Mouse (Mus musculus): Measurements from ENCODE around the gene Btbd19.
A peak's percentile ranks its signal among the peaks of the same experiment; 100 is the strongest.

The Btbd19 gene

GRCm38 (mm10) chr4:117133817-117134600 is 8.5 kb upstream of the Btbd19 start, which contains the start of gene Plk3:
TSS of gene Plk3 (minus strand) at chr4:117133963.
- peak; percentile 94 for DNase-seq

DNA sequence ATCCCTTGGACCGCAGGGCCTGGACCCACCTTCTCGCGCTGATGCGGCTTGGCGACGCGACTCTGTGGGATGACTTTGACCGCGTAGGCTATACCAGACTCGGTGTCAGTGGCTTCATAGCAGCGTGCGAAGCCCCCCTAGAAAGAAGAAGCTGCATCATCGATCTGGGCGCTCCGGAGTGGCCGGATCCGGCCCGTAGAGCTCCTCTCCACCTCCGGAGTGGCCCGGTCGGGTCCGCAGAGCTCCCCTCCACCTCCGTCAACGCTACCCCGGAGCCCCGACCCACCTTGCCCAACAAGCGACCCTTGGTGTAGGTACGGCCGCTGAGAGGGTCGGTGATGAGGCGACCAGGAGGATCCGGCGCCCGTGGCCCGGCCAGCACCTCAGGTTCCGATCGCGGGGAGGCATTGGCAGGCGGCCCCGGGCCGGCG is 7.9 kb upstream of the Btbd19 start:
- no peak for DNase-seq

DNA sequence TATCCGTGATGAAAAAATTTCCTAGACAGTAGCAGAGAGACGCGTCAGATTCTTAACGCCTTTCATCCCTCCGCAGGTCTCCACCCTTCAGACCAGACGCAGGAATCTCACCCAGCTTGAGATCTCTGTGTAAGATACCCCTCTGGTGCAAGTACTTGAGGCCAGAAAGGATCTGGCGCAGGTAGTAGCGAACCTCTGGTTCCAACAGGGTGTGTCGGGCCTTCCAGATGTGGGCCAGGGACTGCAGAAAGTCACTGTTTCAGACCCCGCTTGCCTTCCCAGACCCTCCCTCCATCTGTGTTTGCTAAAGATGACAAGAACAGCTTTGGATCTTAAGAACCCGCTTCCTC is 7.2 kb upstream of the Btbd19 start:
- DNase-seq, result no peak

DNA sequence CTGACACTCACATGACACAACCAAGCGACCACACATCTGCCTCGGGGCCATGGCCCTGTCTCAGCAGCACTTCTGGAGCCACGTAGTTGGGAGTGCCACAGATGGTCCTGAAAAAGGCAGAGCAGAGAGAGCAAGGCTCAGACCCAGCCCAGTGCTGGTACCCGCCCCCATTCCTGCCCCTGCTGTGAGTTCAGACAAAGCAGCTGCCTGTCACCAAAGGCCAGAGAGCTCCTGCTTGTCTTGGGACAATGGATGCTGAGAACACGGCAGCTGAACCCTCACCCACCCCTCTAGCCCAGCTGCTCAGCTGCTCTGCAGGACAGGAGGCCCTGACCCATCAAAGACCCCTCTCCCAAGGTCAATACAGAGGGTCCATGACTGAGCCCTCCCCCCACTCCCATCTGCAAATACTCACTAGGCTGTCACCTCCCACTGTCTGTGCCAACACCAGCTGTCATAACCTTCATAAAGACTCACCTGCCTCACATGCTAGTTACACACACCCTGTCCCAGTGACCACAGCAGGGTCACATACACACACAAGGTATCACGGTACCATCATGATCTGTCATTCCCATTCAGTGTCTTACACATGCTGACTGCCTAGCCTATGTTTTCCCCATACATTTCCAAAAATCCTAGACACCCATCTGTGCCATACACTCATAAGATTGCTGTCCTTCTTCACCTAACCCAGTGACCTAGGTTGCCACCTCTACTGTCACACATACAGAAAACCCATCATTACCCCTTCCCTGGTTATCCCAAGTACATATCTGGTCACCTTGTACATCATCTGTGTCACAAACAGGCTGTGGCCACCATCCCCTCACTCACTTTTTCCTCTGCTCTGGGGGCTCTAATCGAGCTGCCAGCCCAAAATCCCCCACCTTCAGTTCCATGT is 6.6 kb upstream of the Btbd19 start:
- DNase-seq, result no peak

GRCm38 (mm10) chr4:117131198-117131597 is 5.7 kb upstream of the Btbd19 start:
- no peak for DNase-seq

GRCm38 (mm10) chr4:117130790-117131189 is 5.3 kb upstream of the Btbd19 start:
- DNase-seq, result no peak

DNA sequence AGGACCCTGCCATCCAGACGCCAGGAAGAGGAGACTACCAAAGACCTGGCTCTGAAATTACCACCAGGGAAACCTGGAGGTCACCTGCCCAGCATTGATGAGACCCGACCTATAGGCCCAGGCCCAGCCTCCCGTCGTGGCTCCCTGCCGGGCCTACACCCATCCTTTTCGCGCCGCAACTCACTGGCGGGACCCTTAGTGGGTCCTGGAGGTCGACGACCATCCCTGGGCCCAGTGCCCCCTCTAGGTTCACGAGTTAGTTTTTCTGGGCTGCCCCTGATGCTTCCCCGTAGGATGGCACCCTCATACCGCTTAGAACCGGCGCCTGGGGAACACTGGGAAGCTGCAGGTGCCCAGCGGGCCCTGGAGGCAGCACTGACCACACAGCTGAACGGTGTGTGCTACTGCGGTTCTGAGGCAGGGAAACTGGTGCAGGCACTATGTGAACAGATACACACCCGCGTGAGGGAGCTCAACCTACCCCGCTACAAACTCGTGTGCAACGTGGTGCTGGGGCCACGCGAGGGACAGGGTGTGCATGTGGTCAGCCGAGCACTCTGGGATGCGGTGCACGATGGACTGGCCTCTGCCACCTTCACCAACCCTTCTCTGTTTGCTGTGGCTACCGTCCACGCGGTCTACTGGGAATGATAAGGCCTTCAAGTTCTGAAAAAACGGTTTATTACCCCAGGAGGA is 2.6 kb upstream of the Btbd19 start:
- no peak for DNase-seq

GRCm38 (mm10) chr4:117126675-117127290 is 1.3 kb upstream of the Btbd19 start, which contains the start of gene Tctex1d4:
TSS of gene Tctex1d4 (plus strand) at chr4:117126794.
- no peak for DNase-seq

DNA sequence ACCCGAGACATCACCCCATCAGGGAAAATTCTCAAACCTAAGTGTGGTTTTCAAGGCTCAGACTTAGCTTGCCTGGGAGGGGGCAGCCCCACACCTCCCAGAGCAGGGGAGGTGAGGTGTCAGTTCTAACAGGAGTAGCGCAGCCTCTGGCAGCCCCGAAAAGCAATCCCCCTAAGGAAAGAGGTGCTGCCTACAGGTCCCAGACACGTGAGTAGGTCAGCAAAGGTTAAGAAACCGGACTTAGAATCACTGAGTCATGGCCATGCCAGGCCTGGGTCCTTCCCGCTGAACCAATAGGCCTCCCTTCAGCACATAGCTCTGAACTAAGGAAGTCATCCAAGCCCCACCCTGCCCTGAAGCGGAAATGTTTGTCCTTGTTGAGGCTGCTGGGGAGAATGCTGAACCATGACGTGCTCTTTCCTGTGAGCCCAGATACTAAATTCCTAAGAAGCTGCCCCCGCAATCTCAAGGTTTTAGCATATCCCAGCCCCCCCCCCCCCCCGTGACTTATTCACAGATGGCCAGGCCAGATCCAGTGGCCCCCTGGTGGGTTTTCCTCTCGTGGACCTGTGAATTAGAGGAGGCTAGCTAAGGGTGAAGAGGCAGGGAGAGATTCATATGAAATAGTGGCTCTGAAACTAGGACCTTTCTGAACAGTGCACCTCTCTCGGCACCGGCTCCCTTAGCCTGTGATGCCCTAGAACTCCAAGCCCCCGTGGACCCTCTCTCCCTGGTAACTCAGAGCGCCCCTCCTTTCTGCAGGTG is 567 bp upstream of the Btbd19 start:
- DNase-seq, result no peak

- no peak for DNase-seq
Observed at GRCm38 (mm10) chr4:117124518-117125347, 792 bp downstream of the Btbd19 start.

- no peak for DNase-seq
Observed at GRCm38 (mm10) chr4:117124218-117124517, 1.4 kb downstream of the Btbd19 start.

DNA sequence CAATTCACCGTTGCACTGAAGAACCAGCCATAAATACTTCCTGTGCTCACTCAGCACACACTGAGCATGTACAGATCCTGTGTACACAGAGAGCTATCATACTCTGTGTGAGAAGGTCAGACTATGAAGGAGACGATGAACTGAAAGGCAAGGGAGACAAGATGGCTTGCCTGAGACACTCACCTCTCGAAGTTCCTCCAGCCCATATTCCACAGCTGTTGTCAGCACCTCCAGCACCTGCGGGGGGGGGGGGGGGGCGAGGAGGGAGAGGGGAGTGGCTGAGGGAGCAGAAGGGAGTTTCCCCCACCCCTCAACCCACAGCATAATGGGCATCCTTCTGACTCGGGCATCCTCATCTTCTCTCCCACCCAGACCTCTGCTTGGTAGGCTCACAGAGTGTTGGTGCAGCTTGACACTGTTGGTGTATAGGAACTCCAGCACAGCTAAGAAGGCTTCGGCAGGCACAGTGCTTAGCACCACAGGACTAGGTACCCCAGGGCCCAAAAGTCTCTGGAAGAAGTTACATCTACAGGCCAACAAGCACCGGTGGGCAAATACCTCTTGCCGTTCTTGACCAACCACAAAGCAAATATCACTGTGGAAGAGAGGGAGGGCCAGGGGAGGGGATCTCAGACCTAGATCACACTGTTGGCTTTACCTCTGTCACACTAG is 1.8 kb downstream of the Btbd19 start:
- DNase-seq, result no peak

DNA sequence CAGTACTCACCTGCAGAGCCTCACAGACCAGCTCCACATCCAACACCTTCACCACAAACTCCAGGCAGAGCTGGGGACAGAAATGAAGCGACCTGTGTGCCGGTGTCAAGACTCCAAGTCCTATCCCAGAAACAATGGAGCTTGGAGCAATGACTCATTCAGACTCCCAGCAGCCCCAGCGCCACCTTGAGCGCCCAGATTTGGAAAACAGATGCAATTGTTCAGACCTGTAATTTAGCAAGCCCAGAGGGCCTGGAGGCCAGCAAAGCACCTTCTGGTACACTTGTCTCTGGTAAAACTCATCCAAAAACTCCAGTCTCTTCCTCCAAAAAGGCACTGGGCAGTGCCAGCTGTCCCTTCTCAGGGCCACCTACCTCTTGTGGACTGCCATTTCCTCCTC is 3.3 kb downstream of the Btbd19 start:
- no peak for DNase-seq

- DNase-seq, result peak; percentile 83
Observed at GRCm38 (mm10) chr4:117120445-117121414, 4.8 kb downstream of the Btbd19 start.

GRCm38 (mm10) chr4:117120052-117120444 is 5.5 kb downstream of the Btbd19 start:
- DNase-seq, result no peak

DNA sequence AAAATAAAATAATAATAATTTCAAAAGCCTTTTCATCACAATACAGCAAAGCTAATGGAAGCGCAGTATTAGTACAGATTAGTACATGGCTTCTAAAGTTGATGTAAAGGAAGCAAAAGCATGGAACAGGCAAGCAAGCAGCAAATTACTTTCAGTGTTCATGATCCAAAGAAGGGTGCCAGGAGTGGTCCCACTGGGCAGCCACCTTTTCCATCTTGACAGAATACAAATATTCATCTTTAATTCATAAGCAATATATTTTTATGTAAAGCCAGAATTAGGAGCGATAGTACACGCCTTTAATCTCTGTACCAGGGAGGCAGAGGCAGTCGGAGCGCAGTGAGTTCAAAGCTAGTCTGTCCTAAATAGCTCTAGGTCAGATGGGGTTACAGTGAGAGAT is 5.9 kb downstream of the Btbd19 start:
- no peak for DNase-seq

DNA sequence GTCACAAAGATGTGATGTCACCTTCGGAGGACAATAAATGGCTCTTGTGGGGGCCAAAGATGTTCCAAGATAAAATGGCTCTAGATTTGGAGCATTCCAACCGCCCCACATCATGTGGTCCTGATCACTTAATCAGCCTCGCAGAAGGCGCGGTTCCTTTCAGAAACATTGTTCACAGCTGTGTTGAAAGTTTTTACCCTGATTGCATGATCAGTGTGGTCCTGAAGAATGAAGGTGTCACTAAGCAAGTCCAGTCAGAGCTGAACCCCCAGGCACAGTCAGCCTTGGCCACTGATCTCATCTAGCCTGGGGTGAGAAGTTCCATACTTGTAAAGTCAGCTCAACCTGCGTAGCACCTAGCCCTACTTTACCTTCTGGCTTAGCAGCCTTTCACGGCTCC is 7.6 kb downstream of the Btbd19 start:
- no peak for DNase-seq

- DNase-seq, result no peak
Observed at GRCm38 (mm10) chr4:117115592-117115991, 9.9 kb downstream of the Btbd19 start.

- DNase-seq, result no peak
Observed at GRCm38 (mm10) chr4:117113237-117113636, 12.3 kb downstream of the Btbd19 start.

Data from right cerebral cortex, postnatal 4 days (tissue).